Mouse (Mus musculus): ENCODE measurements at regions not wholly inside any gene's neighbourhood (a gene's known extent, or its start where the extent isn't known, plus 50 kb on each side); places are given as distances from the start of the nearest gene placed in this dataset.

DNA sequence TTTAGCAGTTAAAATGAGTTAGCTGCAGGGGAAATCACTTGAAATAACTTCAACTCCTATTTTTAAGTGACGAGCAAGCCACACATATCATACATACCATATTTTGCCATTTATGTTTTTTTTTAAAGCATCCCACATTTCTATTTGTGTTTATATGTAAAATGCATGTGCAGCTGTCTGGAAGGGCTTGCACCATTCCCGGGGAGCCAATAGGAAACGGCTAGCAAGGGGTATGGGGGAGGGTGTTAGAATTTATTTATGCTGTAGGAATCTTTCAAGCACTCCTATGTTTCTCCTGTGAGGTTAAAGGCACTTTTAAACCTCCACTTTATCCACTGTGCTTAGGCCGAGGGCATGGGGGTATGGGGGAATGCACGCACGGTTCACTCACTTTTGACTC lies 168.1 kb upstream of the Nectin1 start:
- TF ChIP-seq GATA1 (IDR thresholded peaks at IDR 0.05; ENCODE audit: borderline replicate concordance, low read length) (no peak), FLI1 (IDR thresholded peaks at IDR 0.05; ENCODE audit: low read length) (no peak)
- no peaks in the 10 kb centered on the region for H3K4me1 ChIP-seq
- H3K9me3 ChIP-seq, result peaks cover 11% of the 10 kb centered on the region
- no peaks in the 10 kb centered on the region for H3K27me3 ChIP-seq (replicated peaks)
- H3K4me3 ChIP-seq (replicated peaks), result no peak overlapping the region
- no peaks in the 10 kb centered on the region for H3K36me3 ChIP-seq (replicated peaks; ENCODE audit: low read length)

DNA sequence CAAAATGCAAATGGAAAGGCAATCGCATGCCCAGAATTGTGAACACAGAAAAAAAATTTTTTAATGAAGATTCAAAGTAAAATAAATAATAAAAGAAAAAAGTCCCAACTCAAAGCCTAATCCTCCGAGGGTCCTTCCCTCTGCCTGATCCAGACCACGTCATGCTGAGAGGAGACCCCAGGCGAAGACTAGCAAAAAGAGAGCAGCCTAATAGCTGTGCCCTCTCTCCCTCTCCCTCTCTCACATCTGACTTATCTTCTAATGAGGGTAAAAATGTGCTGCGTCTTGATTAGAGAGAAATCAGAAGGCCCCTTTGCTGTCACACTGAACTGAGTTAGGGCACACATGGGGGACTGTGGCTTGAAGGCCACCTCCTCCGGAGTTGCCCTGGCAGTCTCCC lies 163.1 kb upstream of the Nectin1 start:
- H3K36me3 ChIP-seq (replicated peaks; ENCODE audit: low read length), result no peaks in the 10 kb centered on the region
- H3K9me3 ChIP-seq, result peaks cover 11% of the 10 kb centered on the region
- H3K4me3 ChIP-seq (replicated peaks), result no peak overlapping the region
- H3K27me3 ChIP-seq (replicated peaks), result peaks cover 5% of the 10 kb centered on the region
- H3K4me1 ChIP-seq, result no peaks in the 10 kb centered on the region
- TF ChIP-seq GATA1 (IDR thresholded peaks at IDR 0.05; ENCODE audit: borderline replicate concordance, low read length) (no peak), FLI1 (IDR thresholded peaks at IDR 0.05; ENCODE audit: low read length) (no peak)

DNA sequence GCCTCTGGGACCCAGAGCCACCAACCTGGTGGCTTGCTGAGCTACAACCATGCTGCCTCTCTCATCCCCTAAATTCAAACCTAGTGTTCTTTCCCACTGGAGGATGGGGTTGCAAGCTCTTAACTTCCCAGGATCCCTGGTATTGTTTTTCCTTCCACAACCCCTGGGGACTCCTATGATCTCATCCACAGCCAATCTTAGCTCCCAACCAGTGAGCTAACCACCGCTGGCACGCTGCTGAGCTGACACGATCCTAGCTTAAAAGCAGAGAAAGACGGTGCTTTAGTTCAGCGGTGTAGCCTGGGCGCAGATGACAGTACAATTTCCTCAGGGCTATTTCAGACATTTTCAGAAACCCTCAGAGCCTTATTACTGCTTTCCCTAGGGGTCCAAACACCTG lies 158.2 kb upstream of the Nectin1 start:
- no peaks in the 10 kb centered on the region for H3K36me3 ChIP-seq (replicated peaks; ENCODE audit: low read length)
- H3K27me3 ChIP-seq (replicated peaks), result peaks cover 5% of the 10 kb centered on the region
- TF ChIP-seq FLI1 (IDR thresholded peaks at IDR 0.05; ENCODE audit: low read length) (no peak), GATA1 (IDR thresholded peaks at IDR 0.05; ENCODE audit: borderline replicate concordance, low read length) (no peak)
- no peak overlapping the region for H3K4me3 ChIP-seq (replicated peaks)
- H3K4me1 ChIP-seq, result no peaks in the 10 kb centered on the region
- no peaks in the 10 kb centered on the region for H3K9me3 ChIP-seq

DNA sequence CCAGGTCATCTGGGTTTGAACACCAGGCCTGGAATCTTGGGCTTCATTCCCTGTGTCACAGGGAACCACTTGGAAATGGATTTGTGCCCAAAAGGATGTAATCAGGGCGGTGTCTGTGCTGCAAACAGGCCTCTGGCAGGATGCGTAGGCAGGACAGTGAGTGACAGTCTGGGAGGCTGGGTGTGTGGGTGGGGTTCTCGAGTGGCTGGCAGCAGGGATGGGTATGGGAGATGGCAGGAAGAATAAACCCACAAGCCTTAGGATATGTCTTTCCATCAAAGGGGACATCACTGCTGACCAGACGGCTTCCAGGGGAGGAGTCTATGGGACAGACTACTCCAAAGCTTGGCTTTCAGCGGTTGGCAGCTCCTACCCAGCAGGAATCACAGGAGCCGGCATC lies 150.5 kb upstream of the Nectin1 start:
- Histone ChIP-seq H3K4me1 (no peaks in the 10 kb centered on the region), H3K4me3 (replicated peaks) (no peak overlapping the region), H3K36me3 (replicated peaks; ENCODE audit: low read length) (no peaks in the 10 kb centered on the region), H3K27me3 (replicated peaks) (peaks cover 16% of the 10 kb centered on the region), H3K9me3 (no peaks in the 10 kb centered on the region)
- TF ChIP-seq GATA1 (IDR thresholded peaks at IDR 0.05; ENCODE audit: borderline replicate concordance, low read length) (no peak), FLI1 (IDR thresholded peaks at IDR 0.05; ENCODE audit: low read length) (no peak)

DNA sequence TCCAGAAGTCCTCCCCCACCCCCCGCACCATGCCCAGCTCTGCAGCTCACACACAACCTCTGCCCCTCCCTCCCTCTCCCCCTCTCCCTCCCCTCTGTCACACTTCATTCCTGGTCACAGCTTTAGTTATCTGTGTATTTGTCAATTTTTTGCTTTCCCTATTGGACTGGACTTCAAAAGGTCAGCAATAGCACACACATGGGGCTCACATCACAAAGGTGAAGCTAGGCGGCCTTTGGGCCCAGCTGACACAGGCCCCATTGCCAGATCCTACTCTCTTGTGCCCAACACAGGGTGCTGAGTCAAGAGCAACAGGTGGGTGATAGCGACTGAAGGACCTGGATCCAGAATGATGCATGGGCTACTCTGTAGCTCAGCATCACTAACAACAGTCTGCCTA lies 149.0 kb upstream of the Nectin1 start:
- no peaks in the 10 kb centered on the region for H3K4me1 ChIP-seq
- H3K9me3 ChIP-seq, result no peaks in the 10 kb centered on the region
- H3K36me3 ChIP-seq (replicated peaks; ENCODE audit: low read length), result no peaks in the 10 kb centered on the region
- no peak overlapping the region for H3K4me3 ChIP-seq (replicated peaks)
- TF ChIP-seq FLI1 (IDR thresholded peaks at IDR 0.05; ENCODE audit: low read length) (no peak), GATA1 (IDR thresholded peaks at IDR 0.05; ENCODE audit: borderline replicate concordance, low read length) (no peak)
- H3K27me3 ChIP-seq (replicated peaks), result peaks cover 23% of the 10 kb centered on the region

DNA sequence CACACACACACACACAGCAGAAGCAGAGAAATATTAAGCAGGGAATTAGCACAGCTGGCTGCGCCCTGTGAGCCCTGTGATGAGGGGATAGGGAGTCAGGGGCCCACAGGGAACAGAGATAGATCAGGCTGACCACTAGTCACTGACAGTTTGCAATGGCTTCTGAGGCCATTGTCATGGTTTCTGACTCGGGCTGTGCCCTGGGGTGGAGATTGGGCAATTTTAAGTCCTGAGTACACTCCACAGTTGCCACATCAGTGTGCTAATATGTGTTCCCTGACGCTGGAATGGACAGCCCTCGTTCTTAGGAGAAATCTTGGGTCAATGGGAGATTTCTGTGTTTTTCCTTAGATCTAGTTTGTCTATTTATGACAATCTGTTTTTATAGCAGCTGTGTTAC lies 148.3 kb upstream of the Nectin1 start:
- no peaks in the 10 kb centered on the region for H3K4me1 ChIP-seq
- TF ChIP-seq GATA1 (IDR thresholded peaks at IDR 0.05; ENCODE audit: borderline replicate concordance, low read length) (no peak), FLI1 (IDR thresholded peaks at IDR 0.05; ENCODE audit: low read length) (no peak)
- no peak overlapping the region for H3K4me3 ChIP-seq (replicated peaks)
- peaks cover 23% of the 10 kb centered on the region for H3K27me3 ChIP-seq (replicated peaks)
- H3K36me3 ChIP-seq (replicated peaks; ENCODE audit: low read length), result no peaks in the 10 kb centered on the region
- no peaks in the 10 kb centered on the region for H3K9me3 ChIP-seq

DNA sequence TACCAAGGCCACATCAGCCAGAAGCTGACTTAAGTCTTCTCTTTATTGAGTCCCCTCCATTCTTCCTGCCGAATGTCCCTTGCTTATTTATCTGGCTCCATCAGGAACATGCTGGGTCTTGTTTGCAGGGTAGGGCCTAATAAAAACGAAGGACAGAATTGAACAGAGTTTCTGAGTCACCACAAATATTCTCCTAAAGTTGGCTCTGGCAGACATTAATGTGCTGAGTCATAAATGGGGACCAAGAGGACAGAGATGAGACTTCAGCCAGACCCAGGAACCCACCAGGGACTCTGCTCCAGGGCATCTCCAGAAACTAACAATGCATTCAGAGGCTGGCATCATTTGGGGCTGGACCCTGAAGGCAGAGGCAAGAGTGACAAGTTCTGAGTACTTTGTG lies 143.4 kb upstream of the Nectin1 start:
- Histone ChIP-seq H3K27me3 (replicated peaks) (peaks cover 36% of the 10 kb centered on the region), H3K9me3 (no peaks in the 10 kb centered on the region), H3K4me3 (replicated peaks) (no peak overlapping the region), H3K4me1 (no peaks in the 10 kb centered on the region), H3K36me3 (replicated peaks; ENCODE audit: low read length) (no peaks in the 10 kb centered on the region)
- TF ChIP-seq GATA1 (IDR thresholded peaks at IDR 0.05; ENCODE audit: borderline replicate concordance, low read length) (no peak), FLI1 (IDR thresholded peaks at IDR 0.05; ENCODE audit: low read length) (no peak)

DNA sequence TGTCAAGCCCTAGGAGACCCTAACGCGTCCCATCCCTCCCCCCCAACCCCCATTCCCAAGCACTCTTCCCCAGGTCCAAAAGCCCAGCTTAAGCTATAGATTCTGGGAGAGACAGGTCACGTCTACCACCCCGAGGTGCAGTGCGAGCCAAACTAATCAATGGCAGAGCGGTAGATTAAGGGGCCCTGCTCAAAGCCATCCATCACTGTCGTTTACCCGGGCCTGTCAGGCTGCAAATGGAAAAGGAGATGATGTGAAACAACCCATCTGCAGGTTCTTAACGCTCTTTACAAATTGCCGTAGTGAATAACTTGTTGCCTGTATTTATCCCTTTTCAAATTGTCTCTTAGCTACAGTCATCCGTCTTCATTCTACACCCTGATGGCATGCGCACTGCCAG lies 126.2 kb upstream of the Nectin1 start:
- Histone ChIP-seq H3K27me3 (replicated peaks) (peaks cover 36% of the 10 kb centered on the region), H3K4me3 (replicated peaks) (no peak overlapping the region), H3K9me3 (no peaks in the 10 kb centered on the region), H3K36me3 (replicated peaks; ENCODE audit: low read length) (no peaks in the 10 kb centered on the region), H3K4me1 (no peaks in the 10 kb centered on the region)
- TF ChIP-seq FLI1 (IDR thresholded peaks at IDR 0.05; ENCODE audit: low read length), result no peak
- TF ChIP-seq GATA1 (IDR thresholded peaks at IDR 0.05; ENCODE audit: borderline replicate concordance, low read length), result no peak

DNA sequence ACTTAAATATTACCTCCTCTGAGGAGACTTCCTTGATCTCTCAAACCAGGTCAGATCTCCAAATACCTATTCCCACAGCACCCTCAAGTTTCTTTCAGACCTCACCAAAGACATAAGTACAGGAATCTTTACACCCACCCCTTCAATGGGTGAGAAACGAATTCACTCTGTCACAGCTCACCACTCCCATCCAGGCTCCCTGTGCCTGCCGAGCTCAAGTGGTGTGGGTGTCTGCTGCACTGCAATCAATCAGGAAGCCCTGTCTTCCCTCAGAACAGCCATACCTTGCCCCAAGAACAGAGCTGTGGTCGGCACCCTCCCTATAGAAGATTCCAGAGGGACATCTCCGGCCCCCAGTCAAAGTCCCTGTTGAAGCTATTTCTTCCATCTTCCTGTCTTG lies 116.2 kb upstream of the Nectin1 start:
- Histone ChIP-seq H3K36me3 (replicated peaks; ENCODE audit: low read length) (no peaks in the 10 kb centered on the region), H3K27me3 (replicated peaks) (peaks cover 12% of the 10 kb centered on the region), H3K4me1 (no peaks in the 10 kb centered on the region), H3K4me3 (replicated peaks) (no peak overlapping the region), H3K9me3 (no peaks in the 10 kb centered on the region)
- no peak for TF ChIP-seq FLI1 (IDR thresholded peaks at IDR 0.05; ENCODE audit: low read length)
- no peak for TF ChIP-seq GATA1 (IDR thresholded peaks at IDR 0.05; ENCODE audit: borderline replicate concordance, low read length)

DNA sequence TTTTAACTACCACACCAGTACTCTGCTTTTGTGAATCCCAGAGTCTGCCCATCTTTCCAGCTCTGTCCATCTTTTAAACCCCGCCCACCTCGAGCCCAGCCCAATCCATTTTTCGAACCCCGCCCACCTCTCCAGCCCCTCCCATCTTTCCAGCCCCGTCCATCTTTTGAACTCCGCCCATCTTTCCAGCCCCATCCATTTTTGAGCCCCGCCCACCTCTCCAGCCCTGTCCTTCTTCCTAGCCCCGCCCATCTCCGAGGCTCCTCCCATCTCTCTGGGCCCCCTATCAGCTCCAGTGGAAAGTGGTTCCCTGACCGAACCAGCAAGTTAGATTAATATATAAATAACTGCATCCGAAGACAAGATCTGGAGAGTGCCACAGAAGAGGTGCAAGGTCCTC lies 115.0 kb upstream of the Nectin1 start:
- Histone ChIP-seq H3K4me1 (no peaks in the 10 kb centered on the region), H3K4me3 (replicated peaks) (no peak overlapping the region), H3K27me3 (replicated peaks) (peaks cover 14% of the 10 kb centered on the region), H3K36me3 (replicated peaks; ENCODE audit: low read length) (no peaks in the 10 kb centered on the region), H3K9me3 (no peaks in the 10 kb centered on the region)
- no peak for TF ChIP-seq GATA1 (IDR thresholded peaks at IDR 0.05; ENCODE audit: borderline replicate concordance, low read length)
- TF ChIP-seq FLI1 (IDR thresholded peaks at IDR 0.05; ENCODE audit: low read length), result no peak

DNA sequence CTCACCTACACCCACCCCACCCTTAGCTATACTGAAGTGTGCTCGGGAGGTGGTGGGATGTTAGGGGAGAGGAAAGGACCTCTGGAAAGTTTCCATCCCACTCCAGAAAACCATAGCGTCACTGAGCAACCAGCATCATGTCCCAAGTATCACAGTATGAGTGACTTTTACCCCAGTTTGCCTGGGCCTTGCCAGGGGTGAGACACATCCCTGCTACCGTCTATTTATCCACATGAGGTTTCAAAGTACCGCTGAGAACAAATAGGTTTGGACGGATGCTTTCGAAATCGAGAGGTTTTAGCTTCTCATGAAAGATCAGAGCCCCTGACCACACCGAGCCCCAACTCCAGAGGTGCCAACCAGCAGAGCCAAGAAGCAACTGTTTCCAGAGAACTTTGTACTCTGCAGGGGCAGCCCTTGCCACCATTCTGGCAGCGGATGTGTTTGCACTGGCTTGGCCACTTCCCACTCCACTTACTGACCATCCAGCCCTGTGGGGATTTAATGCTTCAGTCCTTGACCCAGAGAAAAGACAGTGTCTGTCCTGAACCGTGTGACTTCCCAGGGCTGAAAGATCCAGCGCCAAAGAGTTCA lies 107.3 kb upstream of the Nectin1 start:
- peaks cover 4% of the 10 kb centered on the region for H3K27me3 ChIP-seq (replicated peaks)
- no peaks in the 10 kb centered on the region for H3K9me3 ChIP-seq
- TF ChIP-seq FLI1 (IDR thresholded peaks at IDR 0.05; ENCODE audit: low read length) (no peak), GATA1 (IDR thresholded peaks at IDR 0.05; ENCODE audit: borderline replicate concordance, low read length) (no peak)
- H3K4me1 ChIP-seq, result no peaks in the 10 kb centered on the region
- H3K36me3 ChIP-seq (replicated peaks; ENCODE audit: low read length), result no peaks in the 10 kb centered on the region
- H3K4me3 ChIP-seq (replicated peaks), result no peak overlapping the region

Data from megakaryocyte, embryonic 14.5 days (primary cell).